Mouse (Mus musculus) liver, embryonic 12.5 days (tissue): ENCODE data around the gene Rnft2. TPM values are rescaled to one million over a fixed set of nuclear protein-coding genes. Genes with fewer than 3 reads are reported as not detected.

Experiments used
- ATAC-seq: fragments of 200-750 bp; cut with Nextera tagmentation; 2 replicates; pipeline ENCODE4 v1.8.0; 2017; ENCODE audit warnings: moderate number of reproducible peaks, mild to moderate bottlenecking, moderate library complexity
- H3K27ac ChIP-seq: fragments of 300-500 bp; sonication (generic); 2 replicates; pipeline ENCODE4 v1.5.1; 2016; ENCODE audit warnings: mild to moderate bottlenecking
- H3K27me3 ChIP-seq: fragments of 300-500 bp; sonication (generic); replicated peaks from 2 replicates; pipeline ENCODE4 v1.6.1; 2016; ENCODE audit warnings: mild to moderate bottlenecking, moderate library complexity
- H3K36me3 ChIP-seq: fragments of 300-500 bp; sonication (generic); 2 replicates; pipeline ENCODE4 v1.6.1; 2016; ENCODE audit warnings: mild to moderate bottlenecking, moderate library complexity
- H3K4me1 ChIP-seq: fragments of 300-500 bp; sonication (generic); 2 replicates; pipeline ENCODE4 v1.6.1; 2016
- H3K4me2 ChIP-seq: fragments of 300-500 bp; sonication (generic); 2 replicates; pipeline ENCODE4 v1.6.1; 2016; ENCODE audit warnings: mild to moderate bottlenecking, moderate library complexity
- H3K4me3 ChIP-seq: fragments of 300-500 bp; sonication (generic); 2 replicates; pipeline ENCODE4 v1.5.1; 2016; ENCODE audit warnings: mild to moderate bottlenecking, moderate library complexity
- H3K9ac ChIP-seq: fragments of 300-500 bp; sonication (generic); 2 replicates; pipeline ENCODE4 v1.6.1; 2016; ENCODE audit warnings: mild to moderate bottlenecking, moderate library complexity
- H3K9me3 ChIP-seq: fragments of 300-500 bp; sonication (generic); replicated peaks from 2 replicates; pipeline ENCODE4 v1.6.1; 2016; ENCODE audit warnings: mild to moderate bottlenecking, moderate library complexity
- WGBS: fragments of 180-500 bp; shearing (Covaris S2); methylation state at CpG from one replicate; pipeline ENCODE4 v1.1.7; 2016; ENCODE audit not compliant: insufficient replicate concordance; 5-methylcytosine and 5-hydroxymethylcytosine counted together
- polyA plus RNA-seq: library from polyadenylated mRNA; unstranded; fragments of >200 nt; fragmentation: Nextera tagmentation; extraction: Ambion mirVana; gene quantifications from 2 replicates; pipeline ENCODE4 v1.2.1, GENCODE M21; 2016

The Rnft2 gene
- polyA plus RNA-seq, 1 experiment from 2014 or later, result 0.52 TPM

- Histone ChIP-seq H3K27ac (no peak overlapping the region), H3K9me3 (no peaks in the 10 kb centered on the region), H3K9ac (no peak overlapping the region), H3K4me1 (no peaks in the 10 kb centered on the region), H3K36me3 (peaks cover 13% of the 10 kb centered on the region), H3K4me3 (no peak overlapping the region), H3K27me3 (peaks cover 37% of the 10 kb centered on the region), H3K4me2 (no peak overlapping the region)
- WGBS, result 36% methylated on average over 8 of the region's 8 CpGs
- no peak for ATAC-seq
Observed at GRCm38 (mm10) chr5:118266309-118266708, 21.4 kb upstream of the Rnft2 start.

DNA sequence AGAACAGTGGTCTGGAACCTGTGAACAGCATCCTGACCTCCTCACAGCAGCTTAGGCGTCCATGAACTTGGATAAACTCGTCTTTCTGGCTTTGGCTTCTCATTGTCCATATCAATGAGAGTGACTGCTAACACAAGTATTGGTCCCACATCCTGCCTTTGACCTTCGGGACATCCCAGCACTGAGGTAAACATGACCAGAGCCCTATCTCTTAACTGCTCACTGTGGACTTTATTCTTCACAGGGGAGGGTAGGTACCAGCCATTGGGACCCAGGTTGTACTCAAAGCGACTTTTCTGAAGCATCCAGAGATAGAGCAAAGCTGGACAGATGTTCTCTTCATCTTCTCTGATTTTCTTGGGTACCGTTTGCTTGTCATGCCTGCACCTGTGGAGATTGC lies 20.4 kb upstream of the Rnft2 start:
- Histone ChIP-seq H3K9ac (no peak overlapping the region), H3K4me1 (peaks cover 3% of the 10 kb centered on the region; the same call in 1 of the 2 replicates), H3K4me3 (no peak overlapping the region), H3K4me2 (no peak overlapping the region), H3K27ac (no peak overlapping the region), H3K9me3 (no peaks in the 10 kb centered on the region), H3K36me3 (peaks cover 22% of the 10 kb centered on the region), H3K27me3 (peaks cover 29% of the 10 kb centered on the region; the same call in 1 of the 2 replicates)
- 0 out of 2 replicates have a peak, but pooled peaks have one; percentile 44 for ATAC-seq
- 50% methylated on average over 5 of the region's 5 CpGs for WGBS

GRCm38 (mm10) chr5:118264279-118264678 lies 19.4 kb upstream of the Rnft2 start:
- no peak overlapping the region for H3K27ac ChIP-seq
- H3K36me3 ChIP-seq, result peaks cover 30% of the 10 kb centered on the region
- no peak overlapping the region for H3K4me2 ChIP-seq
- ATAC-seq, result no peak
- H3K4me1 ChIP-seq, result peaks cover 3% of the 10 kb centered on the region; the same call in 1 of the 2 replicates
- H3K9ac ChIP-seq, result no peak overlapping the region
- H3K4me3 ChIP-seq, result no peak overlapping the region
- peaks cover 20% of the 10 kb centered on the region; the same call in 1 of the 2 replicates for H3K27me3 ChIP-seq
- 69% methylated on average over 9 of the region's 9 CpGs for WGBS
- H3K9me3 ChIP-seq, result no peaks in the 10 kb centered on the region

DNA sequence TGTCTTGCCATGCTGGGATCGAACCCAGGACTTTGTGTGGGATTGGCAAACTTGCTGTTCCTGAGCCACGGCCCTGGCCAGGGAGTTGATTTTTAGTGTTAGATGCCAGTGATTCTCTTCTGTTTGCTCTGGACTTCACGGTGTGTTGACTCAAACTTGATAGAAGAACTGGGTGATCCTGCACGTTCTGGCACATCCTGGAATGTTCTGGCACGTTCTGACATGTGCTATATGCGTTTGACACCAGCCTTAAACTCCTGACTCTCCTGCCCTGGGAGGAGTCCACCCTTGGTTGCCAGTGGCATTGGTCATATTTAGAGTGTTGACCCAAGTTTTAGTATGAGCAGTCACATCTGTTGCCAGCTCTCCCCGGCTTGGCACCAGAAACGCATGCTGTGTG lies 17.5 kb upstream of the Rnft2 start:
- no peak overlapping the region for H3K4me2 ChIP-seq
- H3K9me3 ChIP-seq, result no peaks in the 10 kb centered on the region
- H3K4me3 ChIP-seq, result no peak overlapping the region
- H3K36me3 ChIP-seq, result peaks cover 46% of the 10 kb centered on the region
- no peak overlapping the region for H3K9ac ChIP-seq
- H3K4me1 ChIP-seq, result peaks cover 3% of the 10 kb centered on the region; the same call in 1 of the 2 replicates
- ATAC-seq, result no peak
- peaks cover 7% of the 10 kb centered on the region; the same call in 1 of the 2 replicates for H3K27me3 ChIP-seq
- WGBS, result 78% methylated on average over 8 of the region's 8 CpGs
- H3K27ac ChIP-seq, result no peak overlapping the region

GRCm38 (mm10) chr5:118261181-118261580 lies 16.3 kb upstream of the Rnft2 start:
- Histone ChIP-seq H3K27ac (no peak overlapping the region), H3K4me3 (no peak overlapping the region), H3K4me2 (no peak overlapping the region), H3K9me3 (no peaks in the 10 kb centered on the region), H3K9ac (no peak overlapping the region), H3K36me3 (peaks cover 56% of the 10 kb centered on the region), H3K27me3 (no peaks in the 10 kb centered on the region), H3K4me1 (peaks cover 3% of the 10 kb centered on the region; the same call in 1 of the 2 replicates)
- no peak for ATAC-seq
- 82% methylated on average over 9 of the region's 9 CpGs for WGBS

DNA sequence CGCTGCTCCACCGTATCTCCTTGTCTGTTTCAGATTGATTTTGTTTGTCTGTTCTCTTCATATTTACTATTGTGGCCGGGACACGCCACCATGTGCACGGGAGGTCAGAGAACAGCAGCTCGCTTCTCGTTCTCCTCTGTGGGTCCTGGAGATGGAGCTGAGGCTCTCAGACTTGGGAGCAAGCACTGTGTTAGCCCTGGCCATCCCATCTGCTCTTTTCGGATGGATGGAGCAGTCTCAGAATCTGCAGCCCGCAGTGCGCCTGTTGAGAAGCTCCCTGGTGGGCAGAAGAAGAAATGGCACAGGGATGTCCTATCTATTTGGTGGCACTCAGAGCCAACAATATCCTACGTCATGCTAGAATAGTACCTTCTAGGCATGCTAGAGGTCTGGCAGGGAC lies 15.7 kb upstream of the Rnft2 start:
- ATAC-seq, result no peak
- no peaks in the 10 kb centered on the region for H3K9me3 ChIP-seq
- no peak overlapping the region for H3K4me3 ChIP-seq
- 76% methylated on average over 11 of the region's 11 CpGs for WGBS
- H3K4me1 ChIP-seq, result peaks cover 3% of the 10 kb centered on the region; the same call in 1 of the 2 replicates
- H3K9ac ChIP-seq, result no peak overlapping the region
- H3K4me2 ChIP-seq, result no peak overlapping the region
- H3K27ac ChIP-seq, result no peak overlapping the region
- H3K27me3 ChIP-seq, result no peaks in the 10 kb centered on the region
- H3K36me3 ChIP-seq, result peaks cover 61% of the 10 kb centered on the region

DNA sequence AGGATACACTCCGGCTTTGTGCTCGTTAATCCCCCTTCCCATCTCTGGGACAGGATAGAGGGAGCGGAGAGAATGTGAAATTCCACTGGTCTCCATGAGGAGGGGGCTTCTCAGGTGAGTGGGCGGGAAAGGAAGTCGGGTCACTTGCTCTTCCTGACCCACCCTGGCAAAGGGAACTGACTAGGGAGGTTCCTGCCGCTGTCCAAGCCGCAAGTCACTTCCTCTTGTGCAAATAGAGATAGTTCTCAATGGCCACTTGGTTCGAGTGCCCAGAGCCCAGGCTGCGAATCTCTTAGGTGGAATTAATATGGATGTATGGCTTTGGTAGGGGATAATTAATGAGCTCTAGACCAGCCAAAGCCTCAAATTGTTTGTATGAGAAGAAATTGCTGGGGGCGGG lies 15.1 kb upstream of the Rnft2 start:
- Histone ChIP-seq H3K36me3 (peaks cover 61% of the 10 kb centered on the region), H3K4me3 (no peak overlapping the region), H3K27me3 (no peaks in the 10 kb centered on the region), H3K9ac (no peak overlapping the region), H3K4me1 (peaks cover 3% of the 10 kb centered on the region; the same call in 1 of the 2 replicates), H3K27ac (no peak overlapping the region), H3K4me2 (no peak overlapping the region), H3K9me3 (no peaks in the 10 kb centered on the region)
- WGBS, result 39% methylated on average over 10 of the region's 10 CpGs
- no peak for ATAC-seq

DNA sequence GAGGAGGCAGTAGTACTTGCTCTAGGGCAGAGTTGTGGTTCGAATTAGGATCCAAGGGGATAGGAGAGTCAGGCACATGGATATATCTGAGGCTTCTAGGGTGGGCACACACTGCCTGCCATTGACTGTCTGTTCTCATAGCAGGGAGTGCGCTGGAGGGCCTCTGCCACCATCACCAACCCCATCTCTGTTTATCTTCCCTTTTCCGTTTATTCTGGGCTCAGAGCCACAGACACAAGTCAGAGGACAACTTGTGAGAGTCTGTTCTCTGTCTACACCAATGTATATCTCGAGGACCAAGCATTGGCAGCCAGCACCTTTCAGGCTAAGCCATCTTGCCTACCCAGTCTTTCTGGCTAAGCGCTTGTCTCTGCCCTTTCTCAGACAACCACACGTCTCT lies 14.7 kb upstream of the Rnft2 start:
- no peaks in the 10 kb centered on the region for H3K9me3 ChIP-seq
- 47% methylated on average over 6 of the region's 6 CpGs for WGBS
- H3K4me2 ChIP-seq, result no peak overlapping the region
- ATAC-seq, result no peak
- H3K9ac ChIP-seq, result no peak overlapping the region
- no peaks in the 10 kb centered on the region for H3K27me3 ChIP-seq
- no peak overlapping the region for H3K4me3 ChIP-seq
- H3K4me1 ChIP-seq, result peaks cover 3% of the 10 kb centered on the region; the same call in 1 of the 2 replicates
- no peak overlapping the region for H3K27ac ChIP-seq
- H3K36me3 ChIP-seq, result peaks cover 61% of the 10 kb centered on the region

GRCm38 (mm10) chr5:118259152-118259551 lies 14.2 kb upstream of the Rnft2 start:
- no peak overlapping the region for H3K27ac ChIP-seq
- 71% methylated on average over 6 of the region's 6 CpGs for WGBS
- H3K4me2 ChIP-seq, result no peak overlapping the region
- no peaks in the 10 kb centered on the region for H3K27me3 ChIP-seq
- H3K4me1 ChIP-seq, result peaks cover 3% of the 10 kb centered on the region; the same call in 1 of the 2 replicates
- H3K9ac ChIP-seq, result no peak overlapping the region
- ATAC-seq, result no peak
- peaks cover 61% of the 10 kb centered on the region for H3K36me3 ChIP-seq
- no peaks in the 10 kb centered on the region for H3K9me3 ChIP-seq
- H3K4me3 ChIP-seq, result no peak overlapping the region

DNA sequence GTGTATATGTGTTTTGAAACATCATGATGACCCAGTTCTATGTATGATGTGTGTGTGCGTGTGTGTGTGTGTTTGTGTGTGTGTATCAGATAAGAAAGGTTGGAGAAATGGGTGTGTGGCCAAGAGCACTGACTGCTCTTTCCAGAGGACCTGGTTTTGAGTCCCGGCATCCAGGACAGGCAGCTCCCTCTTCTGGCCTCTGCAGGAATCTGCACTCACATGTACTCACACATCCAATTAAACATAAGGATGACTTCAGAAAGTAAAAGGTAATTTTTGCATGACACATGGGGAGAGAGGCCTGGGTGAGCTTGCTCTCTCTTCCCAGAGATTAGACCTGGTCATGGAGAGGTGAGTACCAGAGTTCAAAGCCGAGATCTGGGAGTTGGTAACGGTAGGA lies 12.1 kb upstream of the Rnft2 start:
- ATAC-seq, result no peak
- Histone ChIP-seq H3K27me3 (no peaks in the 10 kb centered on the region), H3K4me2 (no peak overlapping the region), H3K36me3 (peaks cover 54% of the 10 kb centered on the region), H3K9me3 (no peaks in the 10 kb centered on the region), H3K9ac (no peak overlapping the region), H3K27ac (no peak overlapping the region), H3K4me3 (no peak overlapping the region), H3K4me1 (peaks cover 3% of the 10 kb centered on the region; the same call in 1 of the 2 replicates)
- whole genome bisulfite sequencing, result 77% methylated on average over 4 of the region's 4 CpGs

DNA sequence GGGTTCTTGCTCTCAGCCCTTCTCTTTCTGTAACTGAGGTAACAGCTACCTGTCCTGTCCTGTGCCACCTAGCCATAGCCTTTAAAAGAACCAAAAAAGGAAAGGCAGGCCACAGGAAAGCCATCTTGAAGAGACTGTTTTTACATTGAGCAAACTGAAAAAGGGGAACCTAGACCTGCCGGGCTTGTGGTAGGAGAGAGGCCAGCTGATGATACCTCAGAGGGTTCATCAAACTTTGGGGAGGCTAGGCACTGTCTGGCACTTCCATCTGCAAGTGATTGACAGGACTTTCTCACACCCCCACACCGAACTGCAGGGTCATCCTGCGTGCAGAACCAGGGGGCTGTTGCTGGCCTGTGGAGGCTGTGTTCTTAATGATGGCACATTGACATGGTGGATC lies 8.6 kb upstream of the Rnft2 start:
- WGBS, result 33% methylated on average over 3 of the region's 3 CpGs
- peaks cover 30% of the 10 kb centered on the region for H3K36me3 ChIP-seq
- H3K4me3 ChIP-seq, result no peak overlapping the region
- no peak overlapping the region for H3K4me2 ChIP-seq
- H3K9me3 ChIP-seq, result no peaks in the 10 kb centered on the region
- H3K4me1 ChIP-seq, result no peaks in the 10 kb centered on the region
- ATAC-seq, result no peak
- H3K9ac ChIP-seq, result no peak overlapping the region
- H3K27ac ChIP-seq, result no peak overlapping the region
- no peaks in the 10 kb centered on the region for H3K27me3 ChIP-seq

GRCm38 (mm10) chr5:118250987-118251386 lies 6.1 kb upstream of the Rnft2 start:
- H3K9me3 ChIP-seq, result no peaks in the 10 kb centered on the region
- H3K4me1 ChIP-seq, result peaks cover 11% of the 10 kb centered on the region
- 70% methylated on average over 6 of the region's 7 CpGs for whole genome bisulfite sequencing
- no peak overlapping the region for H3K27ac ChIP-seq
- no peak overlapping the region for H3K4me2 ChIP-seq
- no peaks in the 10 kb centered on the region for H3K27me3 ChIP-seq
- no peak overlapping the region for H3K9ac ChIP-seq
- no peak overlapping the region for H3K4me3 ChIP-seq
- no peak for ATAC-seq
- peaks cover 11% of the 10 kb centered on the region; the same call in 1 of the 2 replicates for H3K36me3 ChIP-seq

DNA sequence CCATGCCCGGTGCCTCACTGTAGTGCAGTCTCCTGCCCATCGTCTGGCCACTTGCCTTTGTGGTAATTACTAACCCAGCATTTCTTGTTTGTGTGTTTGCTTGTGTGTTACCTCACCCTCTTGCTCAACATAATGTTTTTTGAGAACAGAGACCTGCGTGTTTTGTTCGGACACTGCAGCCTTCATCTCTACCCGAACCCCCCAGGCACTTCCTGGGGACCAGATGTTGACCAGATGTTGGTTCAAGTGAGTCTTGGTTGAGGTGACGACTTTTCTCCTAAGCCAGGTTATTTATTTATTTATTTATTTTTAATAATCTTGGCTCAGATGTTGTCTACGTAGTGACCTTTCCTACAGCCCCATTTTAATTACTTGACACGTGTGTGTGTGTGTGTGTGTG lies 2.5 kb upstream of the Rnft2 start:
- Histone ChIP-seq H3K9ac (no peak overlapping the region), H3K27ac (no peak overlapping the region), H3K27me3 (no peaks in the 10 kb centered on the region), H3K9me3 (no peaks in the 10 kb centered on the region), H3K36me3 (peaks cover 9% of the 10 kb centered on the region; the same call in 1 of the 2 replicates), H3K4me3 (no peak overlapping the region), H3K4me2 (no peak overlapping the region), H3K4me1 (peaks cover 32% of the 10 kb centered on the region)
- WGBS, result 74% methylated on average over 8 of the region's 8 CpGs
- ATAC-seq, result no peak
